Mouse (Mus musculus) testis, adult 2 months (tissue): ENCODE results near the gene Ucn.

Experiments
- CTCF ChIP-seq: fragments of 200-500 bp; IDR thresholded peaks from 2 replicates; pipeline ENCODE4 v1.5.1; 2012; ENCODE audit warnings: low read depth, mild to moderate bottlenecking, inconsistent platforms, low read length, moderate library complexity; ENCODE audit not compliant: control insufficient read depth, insufficient read depth, insufficient replicate concordance
- POLR2A ChIP-seq: fragments of 200-500 bp; IDR thresholded peaks from 2 replicates; pipeline ENCODE4 v1.6.1; 2012; ENCODE audit warnings: low read depth, mild to moderate bottlenecking, inconsistent platforms, low read length, moderate library complexity; ENCODE audit not compliant: control insufficient read depth

DNA sequence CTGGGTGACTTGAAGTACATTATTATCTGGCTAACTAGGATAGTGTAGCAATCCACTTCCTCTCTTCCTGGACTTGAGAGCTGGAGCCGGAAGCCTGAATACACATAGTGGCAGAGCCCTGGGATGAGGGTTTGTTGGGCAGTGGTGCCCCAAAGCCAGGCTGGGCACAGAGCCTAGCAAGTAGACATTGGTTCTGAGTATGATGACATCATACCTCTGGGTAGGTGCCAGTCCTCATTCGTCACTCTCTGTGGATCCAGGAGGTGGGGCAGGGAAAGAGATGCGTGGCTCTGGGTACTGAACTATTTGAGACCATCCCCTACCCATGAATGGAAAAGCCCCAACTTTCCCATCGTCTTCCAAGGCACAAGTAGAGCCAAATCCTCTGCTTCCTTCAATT is 11.2 kb upstream of the Ucn start:
- TF ChIP-seq CTCF (no peak), POLR2A (no peak)
